Mouse (Mus musculus) Muller cell, postnatal 12 days (primary cell): ENCODE data around the gene Tpst1.
"Not testable (repeated sequence)": the region's sequence is repeated elsewhere in the genome, so short reads cannot be mapped to it uniquely, and the experiment has no call there.

Experiments
- DNase-seq: peaks from one replicate; pipeline ENCODE4 v3.0.0-alpha.2; 2015; ENCODE audit errors: inconsistent ontology term

Gene Tpst1

DNA sequence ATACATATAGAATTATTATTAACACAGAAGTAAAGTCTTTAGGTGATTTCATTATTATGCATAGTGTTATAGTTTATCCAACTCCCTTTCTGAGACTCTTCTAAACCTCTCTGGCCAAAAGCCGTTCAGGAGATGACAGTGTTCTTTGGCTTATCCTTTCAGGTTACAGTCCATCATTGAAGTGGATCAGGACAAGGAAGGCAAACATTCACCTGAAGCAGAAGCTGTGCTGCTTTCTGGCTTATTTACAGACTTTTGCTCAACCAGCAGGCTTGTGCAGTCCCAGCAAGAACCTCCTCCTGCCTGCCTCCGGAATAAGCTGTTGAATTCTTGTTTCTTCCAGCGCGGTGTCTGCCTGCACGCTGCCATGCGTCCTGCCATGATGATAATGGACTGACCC lies at the start of gene Tpst1:
Gene Tpst1 (plus strand): TSS at position 301 of the 400 bp plus-strand sequence.
- DNase-seq: no peak

DNA sequence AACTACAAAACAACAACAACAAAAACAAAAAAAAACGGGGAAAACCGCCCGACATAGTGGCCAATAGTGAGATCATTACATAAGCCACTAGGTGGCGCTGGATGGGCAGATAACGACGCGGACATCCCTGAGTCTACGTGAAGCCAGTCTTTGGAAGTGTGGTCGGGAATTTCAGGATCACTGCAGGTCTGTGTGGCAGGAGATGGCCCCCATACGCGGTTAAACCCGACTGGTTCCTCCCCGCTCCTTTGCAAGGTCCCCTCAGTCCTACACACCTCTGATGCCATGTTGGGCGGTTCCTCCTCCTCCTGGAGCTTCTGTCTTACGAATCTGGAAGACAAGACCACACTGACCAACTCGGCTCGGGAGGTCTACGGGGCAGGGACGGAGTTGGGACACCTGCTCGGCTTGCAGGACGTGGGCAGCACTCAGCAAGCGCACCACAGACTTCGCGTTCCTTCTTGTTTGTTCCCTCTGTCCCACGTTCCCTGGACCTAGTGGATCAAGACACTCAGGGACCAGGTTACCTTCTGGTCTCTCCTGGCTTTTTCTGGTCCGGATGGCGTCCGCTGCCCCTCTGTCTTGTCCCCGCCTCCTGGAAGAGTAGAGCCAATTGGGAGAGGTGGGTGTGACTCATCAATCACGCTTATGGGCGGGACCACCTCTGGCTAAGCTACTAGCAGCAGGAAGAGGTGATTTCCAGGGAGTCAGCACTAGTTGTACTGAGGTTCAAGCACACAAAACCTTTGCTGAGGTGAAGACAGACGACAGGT lies 49.2 kb upstream of the Tpst1 start:
- peak; percentile 90 for DNase-seq

DNA sequence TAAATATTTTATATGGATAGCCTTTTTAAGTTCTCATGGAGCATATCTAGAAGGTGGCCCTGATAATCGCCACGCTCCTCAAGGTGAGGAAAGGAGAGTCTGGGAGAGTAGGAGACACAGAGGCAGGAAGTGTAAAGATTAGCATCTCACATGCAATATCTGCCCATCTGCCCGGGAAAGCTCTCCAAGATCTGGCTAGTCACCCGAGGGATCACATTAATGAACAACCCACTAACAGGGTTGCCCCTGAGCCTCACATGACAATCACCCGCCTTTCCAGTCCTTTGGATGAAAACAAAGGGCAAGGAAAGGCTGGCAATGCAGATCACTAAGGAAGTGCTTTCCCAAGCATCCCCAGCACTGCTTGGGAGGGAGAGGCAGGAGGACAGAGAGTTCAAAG lies 46.0 kb upstream of the Tpst1 start:
- no peak for DNase-seq

DNA sequence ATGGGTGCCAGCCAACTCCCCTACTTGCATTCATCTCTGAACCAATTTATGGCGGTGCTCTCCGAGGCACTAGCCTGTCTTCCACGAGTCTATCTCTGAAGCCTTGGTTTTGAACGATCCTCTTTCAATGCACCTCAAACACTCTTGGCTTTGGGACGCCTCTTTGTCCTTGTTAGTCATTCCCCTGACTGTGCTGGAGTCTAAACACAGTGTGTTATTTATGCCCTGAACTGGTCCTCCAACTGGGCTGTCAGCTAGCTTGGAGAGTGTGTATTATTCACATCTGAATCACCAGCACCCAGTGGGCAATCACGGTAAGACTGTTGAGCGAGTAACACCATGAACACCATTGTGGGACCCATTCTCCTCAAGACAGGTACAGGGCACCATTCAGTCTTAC lies 45.4 kb upstream of the Tpst1 start:
- DNase-seq: no peak

DNA sequence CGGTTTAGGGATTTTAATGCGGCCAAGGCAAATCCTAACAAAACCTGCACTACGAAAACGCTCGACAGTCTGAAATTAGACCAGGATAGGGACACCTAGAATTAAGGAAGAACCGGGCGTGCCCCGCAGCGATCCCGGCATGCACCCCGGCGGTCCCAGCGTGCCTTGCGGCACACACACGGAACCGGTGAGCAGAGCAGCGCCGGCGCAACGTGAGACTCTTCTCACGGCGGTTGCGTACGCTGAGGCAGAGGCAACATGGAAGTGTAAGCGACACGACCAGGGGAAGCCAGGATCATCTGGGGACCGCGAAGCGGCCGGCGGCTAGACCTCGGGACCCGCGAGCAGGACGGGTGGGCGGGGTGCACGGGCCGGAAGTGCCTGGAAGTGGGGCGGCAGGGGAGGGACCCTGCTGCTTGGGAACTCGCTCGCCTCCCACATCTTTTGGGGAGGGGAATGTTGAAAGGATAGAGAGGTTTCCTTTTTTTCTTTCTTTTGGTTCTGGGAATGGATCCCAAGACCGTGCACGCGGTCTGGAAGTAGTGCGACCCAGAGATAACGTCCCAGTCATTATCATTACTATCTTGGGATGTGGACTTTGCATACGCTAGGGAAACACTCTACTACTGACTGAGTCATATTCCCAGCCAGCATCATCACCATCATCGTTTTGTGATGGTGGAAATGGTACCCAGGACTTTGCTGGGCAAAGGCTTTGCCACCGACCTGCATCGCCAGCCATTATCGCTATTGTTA lies 43.8 kb upstream of the Tpst1 start, which contains the start of the genes Asl and Crcp:
Gene Asl (minus strand): TSS at position 106 of the 756 bp plus-strand sequence.
Gene Crcp (plus strand): TSS at position 149 of the 756 bp plus-strand sequence.
- peak; percentile 80 for DNase-seq

DNA sequence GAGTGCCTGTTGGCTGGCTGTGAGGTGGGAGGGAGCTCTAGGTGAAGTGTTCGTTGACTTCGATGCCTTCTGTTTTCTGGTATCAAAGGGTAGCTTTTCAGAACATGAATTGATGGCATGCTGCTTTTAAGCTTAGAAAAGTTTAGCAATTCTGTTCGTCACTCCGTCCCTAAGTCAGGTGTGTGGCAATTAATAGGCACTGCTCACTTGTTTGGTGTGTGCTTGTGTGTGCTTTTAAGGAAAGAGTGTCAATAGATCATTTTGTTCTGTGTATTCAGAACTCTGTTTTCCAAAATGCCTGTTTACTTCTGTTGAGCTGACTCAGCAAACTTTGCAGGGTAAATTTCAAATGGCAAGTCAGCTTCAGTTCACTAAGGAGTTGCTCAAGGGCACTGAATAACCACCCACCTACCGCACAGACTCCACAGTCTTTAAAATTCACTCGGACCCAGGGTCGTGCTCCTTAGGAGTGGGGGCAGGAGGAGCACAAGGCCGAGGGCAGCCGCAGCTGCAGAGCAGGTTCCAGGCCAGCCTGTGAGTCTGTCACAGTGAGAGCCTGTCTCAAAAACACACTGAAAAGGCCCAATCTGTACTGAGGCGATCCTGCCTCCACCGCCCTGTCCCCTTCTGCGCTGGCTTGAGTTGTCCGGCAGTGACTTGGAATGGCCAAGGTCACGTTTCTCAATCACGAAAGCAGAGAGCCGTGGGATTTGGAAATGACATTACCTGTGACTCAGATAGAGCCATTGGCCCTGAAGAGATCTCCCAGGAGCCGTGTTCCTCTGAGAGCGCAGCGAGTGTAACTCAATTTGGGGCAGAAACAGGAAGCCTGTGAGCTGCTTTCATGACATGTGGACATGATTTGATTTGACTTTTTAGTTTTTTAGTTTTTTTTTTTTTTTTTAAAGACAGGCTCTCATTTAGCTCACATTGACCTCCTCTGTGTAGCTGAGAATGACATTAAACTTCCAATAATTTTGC lies 41.4 kb upstream of the Tpst1 start:
- no peak for DNase-seq

DNA sequence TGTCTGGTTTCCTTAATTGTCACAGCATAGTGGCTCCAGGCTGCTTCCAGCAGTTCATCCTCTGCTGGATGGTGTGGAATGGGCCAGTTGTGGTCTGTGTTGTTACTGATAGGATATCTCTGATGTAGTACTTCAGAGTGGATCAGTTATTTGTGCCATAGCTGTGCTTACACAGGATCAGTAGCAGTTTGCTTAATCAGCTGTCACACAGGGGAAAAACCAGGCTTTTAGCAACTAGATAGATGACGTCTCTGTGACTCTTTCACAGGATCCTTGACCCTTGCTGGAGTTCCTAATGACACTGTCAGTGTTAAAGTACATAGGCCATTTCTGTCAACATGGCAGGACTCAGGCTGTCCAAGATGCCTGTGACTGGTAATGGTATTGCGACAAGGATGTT lies 39.3 kb upstream of the Tpst1 start:
- DNase-seq: no peak

DNA sequence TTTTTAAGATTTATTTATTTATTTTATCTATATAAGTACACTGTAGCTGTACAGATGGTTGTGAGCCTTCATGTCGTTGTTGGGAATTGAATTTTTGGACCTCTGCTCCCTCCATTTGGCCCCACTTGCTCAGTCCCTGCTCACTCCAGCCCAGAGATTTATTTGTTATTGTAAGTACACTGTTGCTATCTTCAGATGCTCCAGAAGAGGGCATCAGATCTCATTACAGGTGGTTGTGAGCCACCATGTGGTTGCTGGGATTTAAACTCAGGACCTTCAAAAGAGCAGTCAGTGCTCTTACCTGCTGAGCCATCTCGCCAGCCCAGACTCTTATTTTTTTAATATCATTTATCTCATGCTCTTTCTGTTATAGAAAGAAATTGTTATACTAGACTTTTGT lies 36.8 kb upstream of the Tpst1 start:
- not testable (repeated sequence) for DNase-seq

DNA sequence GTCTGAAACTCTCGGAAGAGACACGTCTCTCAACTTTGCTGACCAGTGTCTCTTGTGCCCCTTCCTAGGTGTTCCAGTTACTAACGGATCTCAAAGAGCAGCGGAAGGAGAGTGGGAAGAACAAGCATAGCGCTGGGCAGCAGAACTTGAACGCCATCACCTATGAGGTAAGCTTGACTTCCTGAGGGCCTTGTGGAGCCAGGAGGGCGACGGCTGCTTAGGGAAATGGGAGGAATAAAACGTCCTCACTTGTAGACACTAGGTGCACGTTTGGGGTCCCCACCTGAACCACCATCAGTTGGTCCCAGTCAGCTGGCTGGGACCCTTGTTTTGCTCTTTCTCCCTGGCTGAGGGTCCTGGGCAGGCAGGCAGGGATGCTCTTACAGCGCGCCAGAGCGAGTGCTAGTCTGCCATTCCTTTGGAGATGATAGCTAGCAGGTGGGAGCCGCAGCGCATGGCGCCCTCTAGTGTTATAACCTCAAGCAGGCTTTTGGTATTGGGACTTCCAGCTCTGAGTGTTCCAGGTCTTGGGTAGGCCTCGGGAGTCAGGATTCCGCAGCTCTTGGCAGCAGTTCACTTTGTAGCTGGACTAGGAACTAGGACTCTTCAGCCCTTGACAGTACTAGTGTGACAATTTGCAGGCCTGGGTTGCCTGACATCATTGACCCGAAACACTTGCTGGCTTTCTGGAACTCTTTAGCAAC lies 35.2 kb upstream of the Tpst1 start:
- peak; percentile 57 for DNase-seq

DNA sequence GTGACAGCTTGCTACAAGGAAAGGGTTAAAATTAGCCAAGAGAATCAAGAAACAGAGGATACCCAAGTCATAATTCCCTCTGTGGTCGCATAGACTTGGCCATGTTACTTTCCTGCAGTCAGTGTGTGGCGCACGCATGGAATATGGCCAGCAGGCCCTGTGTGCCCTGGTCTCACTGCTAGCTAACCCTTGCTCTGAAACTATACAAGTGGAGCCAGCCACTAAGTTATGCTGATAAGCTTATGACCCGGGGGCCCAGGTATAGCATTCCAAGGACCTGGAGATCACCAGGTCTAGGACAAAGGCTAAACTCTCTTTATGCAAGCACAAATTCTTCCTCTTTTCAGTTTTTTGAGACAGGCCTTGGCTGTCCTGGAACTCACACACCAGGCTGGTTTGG lies 32.3 kb upstream of the Tpst1 start:
- no peak for DNase-seq

DNA sequence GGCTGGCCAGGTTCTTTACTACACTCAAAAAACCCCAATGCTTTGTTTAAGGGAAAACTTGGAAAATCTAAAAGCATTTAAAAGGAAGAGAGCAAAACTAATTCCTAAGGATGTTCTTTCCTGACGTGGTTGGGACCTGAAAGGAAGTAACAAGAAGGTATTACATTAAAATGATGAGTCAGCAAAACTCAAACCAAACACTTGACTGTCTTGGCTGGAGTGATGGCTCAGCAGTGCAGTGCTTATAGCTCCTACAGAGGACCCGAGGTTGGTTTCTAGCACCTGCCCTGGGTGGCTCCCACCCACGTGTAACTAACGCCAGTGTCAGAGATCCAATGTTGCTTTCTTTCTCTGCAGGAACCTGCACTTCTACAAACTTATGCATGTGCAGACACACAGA lies 31.9 kb upstream of the Tpst1 start:
- DNase-seq: no peak

DNA sequence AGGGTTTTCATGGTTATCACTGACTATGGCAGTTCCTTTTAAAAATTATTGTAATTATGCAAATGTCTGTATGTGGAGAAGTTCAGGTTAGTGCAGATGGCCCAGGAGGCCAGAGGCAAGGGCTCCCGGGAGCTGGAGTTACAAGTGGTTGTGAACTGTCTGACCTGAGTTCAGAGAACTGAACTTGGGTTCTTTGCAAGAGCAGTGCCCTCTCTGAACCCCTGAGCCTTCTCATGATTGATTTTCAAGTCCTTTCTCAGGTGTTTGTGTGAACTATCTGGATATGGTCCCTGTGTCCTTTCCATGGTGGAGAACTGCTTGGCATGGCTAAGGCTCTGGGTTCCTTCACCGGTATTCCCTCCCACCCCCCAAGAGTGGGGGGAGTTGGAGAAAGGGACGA lies 29.4 kb upstream of the Tpst1 start:
- DNase-seq: no peak

DNA sequence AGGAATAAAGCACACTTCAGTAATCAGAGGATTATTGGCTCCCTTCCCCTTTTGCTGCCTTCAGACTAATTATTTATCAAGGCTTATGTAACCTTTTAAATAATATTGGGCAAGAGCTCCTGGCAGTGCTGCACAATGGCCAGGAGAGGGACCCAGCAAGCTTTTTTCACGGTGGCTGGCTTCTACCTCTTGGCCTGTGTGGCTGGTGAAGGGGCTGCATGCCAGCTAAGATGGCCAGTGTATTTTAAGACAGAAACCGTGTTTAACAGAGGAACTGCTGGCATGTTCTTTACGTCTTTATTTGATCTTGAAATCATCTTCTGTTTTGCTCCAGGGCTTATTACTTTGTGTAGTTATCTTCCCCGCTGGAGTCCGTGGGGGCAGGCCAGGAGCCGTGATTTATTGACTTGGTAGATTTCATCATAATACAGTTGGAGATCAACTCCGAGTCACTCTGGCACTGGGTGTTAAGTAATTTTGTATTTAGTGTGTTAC lies 28.9 kb upstream of the Tpst1 start:
- DNase-seq: peak; percentile 61

DNA sequence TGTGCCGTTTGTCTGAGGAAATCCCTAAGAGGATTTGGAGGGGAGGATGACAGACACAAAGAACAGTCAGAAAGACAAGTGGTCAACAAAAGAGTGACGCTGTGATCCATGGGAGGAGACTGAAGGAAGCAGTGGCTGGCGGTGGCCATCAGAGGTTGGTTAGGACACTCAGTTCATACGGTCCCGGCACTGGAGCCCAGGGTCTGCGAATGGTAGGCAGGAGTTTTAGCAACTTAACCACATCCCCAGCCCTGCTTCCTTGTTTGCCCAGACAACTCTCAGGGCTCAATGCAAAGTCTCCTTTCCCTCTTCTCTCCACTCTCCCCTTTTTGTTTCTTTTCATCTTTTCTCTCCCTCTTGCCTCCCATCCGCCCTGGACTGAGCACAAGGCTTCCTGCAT lies 27.0 kb upstream of the Tpst1 start:
- no peak for DNase-seq

DNA sequence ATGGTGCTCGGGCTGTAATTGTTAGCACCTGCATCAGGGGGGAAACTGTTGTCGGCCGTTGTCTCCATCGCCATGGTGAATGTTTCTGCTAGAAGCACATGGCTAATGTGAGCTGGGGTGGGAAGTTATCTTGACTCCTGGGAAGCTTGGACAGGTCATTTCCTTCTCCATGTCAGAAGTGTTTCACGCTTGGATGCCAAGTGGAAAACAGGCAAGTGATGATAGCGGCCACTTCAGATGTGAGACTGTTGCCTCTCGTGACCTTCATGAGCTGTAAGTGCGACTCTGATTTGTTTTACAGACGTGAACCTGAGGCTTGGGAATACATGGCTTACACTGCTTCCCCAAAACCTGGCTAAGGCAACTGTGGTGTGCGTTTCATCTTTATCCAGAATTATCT lies 26.5 kb upstream of the Tpst1 start:
- DNase-seq: no peak

DNA sequence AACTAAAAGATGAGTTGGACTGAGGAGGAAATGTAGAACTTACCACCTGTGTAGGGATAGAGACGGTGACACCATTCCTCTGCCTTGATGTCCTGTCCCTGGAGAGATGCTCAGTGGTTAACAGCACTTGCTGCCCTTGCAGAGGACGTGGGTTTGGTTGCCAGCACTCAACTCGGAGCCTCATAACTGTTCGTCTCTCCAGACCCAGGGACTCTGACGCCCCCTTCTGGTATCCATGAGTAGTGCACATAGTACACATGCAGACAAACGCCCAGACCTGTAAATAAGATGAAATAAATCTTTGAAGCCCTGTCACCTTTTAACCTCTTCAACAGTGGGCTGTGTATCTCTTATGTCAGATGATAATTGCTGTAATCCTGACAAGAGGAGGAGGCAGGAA lies 26.1 kb upstream of the Tpst1 start:
- DNase-seq: no peak

DNA sequence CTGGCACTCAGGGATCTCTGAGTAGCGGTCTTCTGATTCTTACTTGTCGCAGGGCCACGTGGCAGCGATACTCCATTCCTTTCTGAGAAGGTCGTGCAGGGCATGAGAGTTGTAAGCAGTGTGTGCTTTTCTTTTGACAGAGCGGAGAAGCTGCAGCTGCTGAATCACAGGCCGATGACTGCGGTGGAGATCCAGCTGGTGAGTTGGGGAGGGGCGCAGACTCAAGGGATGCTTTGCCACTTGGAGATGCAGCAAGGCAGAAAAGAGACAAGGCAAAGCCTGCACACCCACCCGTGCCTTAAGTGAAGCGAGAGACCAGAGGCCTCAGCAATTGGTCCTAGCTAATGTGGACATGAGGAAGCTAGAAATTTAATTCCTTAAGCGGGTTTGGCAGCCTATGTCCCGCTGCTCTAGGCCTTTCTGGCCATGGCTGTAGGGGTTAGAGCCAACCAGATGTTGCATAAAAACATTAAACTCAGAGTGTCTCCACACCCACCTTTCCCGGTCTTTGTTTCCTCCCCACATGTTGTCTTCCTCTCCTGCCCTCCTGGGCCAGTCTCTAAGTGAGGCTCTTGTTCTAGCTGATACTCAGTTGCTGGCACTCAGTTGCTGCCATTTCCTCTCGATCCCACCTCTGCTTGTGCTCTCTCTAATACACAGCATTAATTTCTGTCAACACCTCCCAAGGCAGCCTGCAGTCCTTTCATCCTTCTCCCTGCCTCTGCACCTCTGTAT lies 24.2 kb upstream of the Tpst1 start:
- no peak for DNase-seq

DNA sequence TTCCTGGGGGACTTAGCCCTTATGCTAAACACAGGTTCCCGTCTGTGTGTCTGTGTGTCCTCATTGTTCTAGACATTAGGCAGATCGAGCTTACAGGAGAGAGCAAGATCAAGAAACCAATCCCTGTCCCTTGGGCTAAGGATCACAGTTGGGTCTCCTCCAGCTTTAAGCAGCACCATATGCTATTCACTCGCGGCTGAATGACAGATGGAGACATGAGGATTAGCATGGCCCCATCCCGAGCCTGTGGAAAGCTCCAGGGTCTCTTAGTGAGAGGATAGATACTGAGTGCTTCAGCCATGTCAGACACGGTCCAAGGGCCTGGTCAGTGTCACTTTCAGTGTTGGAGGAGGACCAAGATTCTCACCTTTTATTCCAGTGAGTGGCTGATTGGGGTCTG lies 22.7 kb upstream of the Tpst1 start:
- DNase-seq: no peak

DNA sequence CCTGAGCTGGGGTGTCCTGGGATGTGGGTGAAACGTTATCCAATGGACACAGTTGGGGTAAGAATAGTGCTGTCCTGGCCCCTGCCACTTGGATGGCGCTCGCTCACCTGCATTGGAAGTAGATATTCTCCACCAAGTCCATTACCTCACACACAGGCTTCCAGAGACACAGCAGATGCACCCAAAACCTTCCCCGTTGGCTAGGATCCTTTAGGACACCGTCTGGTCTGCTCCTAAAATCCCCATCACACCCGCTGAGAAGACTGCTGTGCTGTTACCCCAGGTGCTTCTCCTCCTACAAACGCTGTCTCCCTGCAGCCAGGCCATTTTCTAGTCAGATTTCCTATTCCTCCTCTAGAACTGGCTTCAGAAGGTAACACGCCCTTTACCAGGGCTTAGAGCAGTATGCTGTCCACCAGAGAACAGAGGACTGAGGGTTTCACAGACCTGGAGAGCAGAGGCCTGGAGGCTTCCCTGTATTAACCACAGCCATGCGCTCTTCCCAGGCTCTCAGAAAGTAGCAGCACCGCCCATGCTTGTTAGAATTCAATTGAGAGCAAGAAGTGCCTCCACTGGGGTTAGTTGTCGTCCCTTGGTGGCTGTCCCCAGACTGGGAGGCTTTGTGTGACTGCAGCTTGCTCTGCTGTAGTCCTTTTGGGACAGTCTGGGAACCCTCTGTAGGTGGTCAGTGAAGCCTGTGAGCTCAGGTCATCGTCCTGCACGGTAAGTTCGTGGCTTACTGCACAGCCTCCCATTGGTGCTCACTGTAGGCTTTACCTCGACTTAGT lies 21.9 kb upstream of the Tpst1 start:
- no peak for DNase-seq

DNA sequence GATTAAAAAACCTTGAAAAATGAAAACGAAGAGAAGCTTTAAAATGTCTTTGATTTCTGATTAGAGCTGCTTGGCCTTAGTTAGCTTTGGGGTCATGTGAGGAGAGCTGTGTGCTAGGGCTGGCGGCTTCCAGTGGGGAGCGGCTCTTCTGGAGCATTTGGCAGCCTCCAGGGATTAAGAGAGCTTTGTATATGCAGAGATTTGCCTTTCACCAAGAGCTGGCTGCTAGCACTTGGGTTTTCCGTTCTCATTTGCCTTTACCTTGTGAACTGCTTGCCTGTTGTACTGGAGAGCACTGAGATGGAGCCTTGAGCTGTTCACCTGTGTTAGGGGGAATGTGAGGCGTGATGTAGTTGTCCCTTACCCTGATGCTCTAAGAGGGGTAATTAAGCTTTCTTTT lies 20.6 kb upstream of the Tpst1 start:
- DNase-seq: no peak
